Mouse (Mus musculus) heart, adult 8-10 months (tissue): ENCODE data around the gene Nipsnap1. TPM values are rescaled to one million over a fixed set of nuclear protein-coding genes. Genes with fewer than 3 reads are reported as not detected.

ENCODE experiments used
- DNase-seq: peaks from one replicate; pipeline ENCODE4 v3.0.0; 2022; ENCODE audit warnings: low spot score
- total RNA-seq, 4 experiments: library from RNA; stranded (reverse); gene quantifications; 2 replicates each; pipeline ENCODE4 v1.2.4; 2022

Nipsnap1 gene
- 1 to 10 TPM in 1 of 4 experiments, under 1 TPM in 3; 0.52 to 1.1 (median 0.82) TPM for total RNA-seq

DNA sequence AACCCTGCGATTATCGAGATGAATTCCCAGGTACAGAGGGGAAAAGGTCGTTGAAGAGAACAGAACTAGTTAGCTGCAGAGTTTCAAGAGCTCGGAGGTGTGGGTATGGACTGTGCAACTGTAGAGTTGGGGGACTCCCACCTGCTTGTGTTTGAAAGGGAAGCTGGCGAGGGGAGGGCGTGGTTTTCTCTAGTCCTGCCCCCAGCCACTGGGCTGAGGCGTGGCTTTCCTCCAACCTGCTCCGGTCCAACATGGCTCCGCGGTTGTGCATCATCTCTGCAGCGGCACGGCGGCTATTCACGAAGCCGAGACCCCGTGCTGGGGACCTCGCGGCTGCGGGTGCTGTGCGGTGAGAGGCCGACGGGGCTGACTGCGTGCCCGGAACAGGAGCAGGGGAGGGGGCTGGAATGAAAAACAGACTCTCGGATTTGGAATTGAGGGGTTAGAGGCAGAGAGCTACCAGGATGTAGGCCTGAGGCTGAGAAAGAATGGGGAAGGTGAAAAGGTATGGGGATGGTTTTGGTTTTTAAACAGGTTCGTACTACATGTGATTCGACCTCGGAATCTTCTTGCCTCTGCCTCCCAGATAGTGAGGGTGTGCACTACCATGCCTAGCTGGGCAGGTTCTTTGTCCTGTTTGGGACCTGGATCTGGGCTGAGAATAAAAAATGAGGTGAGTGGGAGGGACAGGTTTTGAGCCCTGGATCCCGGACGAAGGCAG is at the start of gene Nipsnap1:
Gene Nipsnap1, plus strand, starts transcription at position 197 of the 721 bp plus-strand sequence.
- peak; percentile 25 for DNase-seq

DNA sequence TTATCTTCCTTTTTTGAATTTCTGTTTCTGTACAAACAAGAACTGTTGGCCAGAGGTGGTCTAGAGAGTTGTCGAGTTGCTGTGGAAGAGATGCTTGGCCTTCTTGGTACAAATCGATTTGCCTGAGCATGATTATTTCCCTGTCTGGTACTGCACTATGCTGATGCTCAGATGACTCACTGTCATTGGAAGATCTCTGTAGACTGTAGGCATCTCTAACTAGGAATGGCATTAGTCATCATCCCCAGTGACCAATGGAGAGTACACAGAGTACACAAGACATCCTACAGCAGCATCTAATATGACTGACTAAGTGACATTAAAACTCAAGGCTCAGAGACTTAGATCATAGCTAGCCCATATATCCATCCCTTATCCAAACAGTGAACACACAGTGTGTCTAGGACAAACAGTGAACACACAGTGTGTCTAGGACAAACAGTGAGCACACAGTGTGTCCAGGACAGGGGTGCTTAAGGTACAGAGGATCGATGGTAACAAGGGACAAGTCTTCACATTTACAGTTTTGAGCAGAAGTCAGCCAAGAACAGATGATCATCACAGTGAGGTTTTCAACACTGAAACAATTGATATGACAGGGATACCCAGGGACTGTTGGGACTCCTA is 47.5 kb upstream of the Nipsnap1 start:
- DNase-seq: no peak

DNA sequence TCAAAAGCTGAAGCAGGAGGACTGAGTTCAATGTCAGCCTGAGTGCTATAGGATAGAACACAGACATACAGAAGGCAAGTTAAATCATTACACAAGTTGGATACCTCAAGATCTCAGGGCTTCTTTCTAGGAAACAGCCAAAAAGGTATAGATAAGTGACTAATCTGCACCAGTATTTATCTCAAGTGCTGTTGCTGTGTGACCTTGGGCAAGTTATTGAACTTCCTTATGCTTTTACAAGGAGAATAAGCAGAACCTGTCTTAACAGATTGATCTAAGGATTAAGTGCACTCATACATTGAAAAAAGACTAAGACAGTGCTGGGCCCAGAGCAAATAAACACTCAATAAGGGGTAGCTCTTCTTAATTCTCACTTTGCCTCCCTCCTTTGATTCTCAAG is 46.4 kb upstream of the Nipsnap1 start:
- no peak for DNase-seq

DNA sequence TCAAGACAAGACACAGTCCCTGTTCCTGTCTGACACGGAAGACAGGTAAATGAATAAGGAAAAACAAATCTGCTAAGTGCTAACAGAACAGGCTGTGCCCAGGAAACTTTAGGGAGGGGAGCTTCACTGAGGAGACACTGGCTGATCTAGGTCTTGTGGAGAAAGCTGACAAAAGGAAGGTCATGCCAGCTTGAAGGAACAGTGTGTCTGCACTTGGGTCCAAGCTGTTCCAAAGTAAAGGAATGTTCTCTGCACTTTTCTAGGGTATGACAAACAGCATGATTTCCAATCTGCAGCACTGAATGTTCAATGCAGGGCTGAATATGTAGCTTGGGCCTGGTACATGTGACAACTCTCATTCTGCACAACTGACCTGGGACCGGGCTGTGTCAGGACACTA is 45.8 kb upstream of the Nipsnap1 start:
- DNase-seq: no peak

DNA sequence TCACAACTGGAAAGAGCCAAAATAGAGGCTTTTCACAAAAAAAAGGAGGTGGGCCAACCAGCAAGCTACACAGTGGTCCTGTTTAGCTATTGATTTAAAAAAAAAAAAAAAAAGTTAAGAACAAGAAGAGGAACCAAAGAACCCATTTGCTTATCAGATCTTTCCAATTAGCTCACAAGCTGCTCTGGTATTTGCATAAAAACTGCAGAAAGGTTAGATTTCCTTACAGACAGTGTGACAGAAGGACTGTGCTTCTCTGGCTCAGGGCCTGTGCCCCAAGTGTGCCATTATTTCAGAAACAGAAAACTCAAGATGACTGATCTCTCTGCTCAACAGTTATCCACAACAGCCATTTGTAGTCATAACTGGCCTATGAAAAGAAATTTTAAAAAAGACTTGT is 42.7 kb upstream of the Nipsnap1 start:
- no peak for DNase-seq

DNA sequence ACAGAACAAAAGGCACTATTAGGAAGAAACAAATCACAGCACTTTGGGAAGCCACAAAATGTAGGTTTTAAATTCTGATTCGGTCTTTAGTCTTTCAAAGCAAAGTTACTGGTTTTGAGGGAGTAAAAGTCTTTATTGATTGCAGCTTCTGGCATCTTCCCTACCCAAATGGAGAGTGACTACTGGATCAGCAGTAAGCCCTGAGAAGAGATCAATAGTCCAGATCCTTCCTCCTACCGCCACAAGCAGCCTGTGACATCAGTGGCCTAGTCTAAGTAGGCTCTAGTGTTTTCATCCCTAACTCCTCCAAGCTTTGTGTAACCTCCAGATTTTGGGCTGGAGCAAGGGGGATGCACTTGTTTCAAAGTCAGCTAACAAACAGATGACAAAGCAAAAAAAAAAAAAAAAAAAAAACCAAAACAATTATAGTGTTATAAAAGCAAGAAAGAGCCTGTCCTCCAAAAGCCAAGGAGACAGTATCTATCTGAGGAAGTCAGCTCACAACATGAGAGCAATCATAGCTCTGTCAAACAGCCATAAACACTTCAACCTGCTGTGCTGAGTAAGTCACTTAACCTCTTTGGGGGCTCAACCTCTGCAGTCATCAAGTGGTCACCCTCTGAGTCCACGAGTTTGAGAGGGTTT is 40.3 kb upstream of the Nipsnap1 start:
- DNase-seq: no peak

DNA sequence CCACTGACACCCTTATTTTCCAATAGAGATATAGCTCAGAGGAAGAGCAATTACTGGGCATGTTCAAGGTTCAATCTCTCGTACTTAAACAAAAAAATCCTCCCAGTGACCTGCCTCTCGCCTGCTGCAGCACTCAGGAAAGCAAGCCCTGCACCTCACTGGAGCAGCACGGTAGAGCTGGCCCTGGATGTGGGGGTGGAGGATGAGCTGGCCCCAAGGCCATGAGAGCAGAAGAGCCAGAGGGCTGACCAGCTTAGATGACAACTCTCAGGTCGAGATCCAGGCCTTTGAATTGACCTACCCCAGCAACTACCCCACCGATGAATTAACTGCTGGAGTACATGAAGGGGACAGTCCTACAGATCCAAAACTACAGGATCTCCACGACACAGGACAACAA is 38.3 kb upstream of the Nipsnap1 start:
- DNase-seq: no peak

DNA sequence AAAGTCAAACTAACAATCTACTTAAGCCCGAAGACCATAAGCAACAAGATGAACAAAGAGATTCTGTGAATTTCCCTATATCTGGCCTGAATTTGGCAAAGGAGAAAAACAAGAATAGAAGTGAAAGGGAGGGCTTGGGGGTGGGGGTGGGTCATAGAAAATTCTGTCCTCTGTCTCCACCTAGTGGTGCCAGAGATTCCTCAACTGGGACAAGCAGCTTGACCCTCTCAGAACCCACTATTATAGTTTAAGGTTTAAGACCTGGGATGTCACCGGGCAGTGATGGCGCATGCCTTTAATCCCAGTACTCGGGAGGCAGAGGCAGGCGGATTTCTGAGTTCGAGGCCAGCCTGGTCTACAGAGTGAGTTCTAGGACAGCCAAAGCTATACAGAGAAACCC is 37.0 kb upstream of the Nipsnap1 start:
- peak; percentile 48 for DNase-seq

DNA sequence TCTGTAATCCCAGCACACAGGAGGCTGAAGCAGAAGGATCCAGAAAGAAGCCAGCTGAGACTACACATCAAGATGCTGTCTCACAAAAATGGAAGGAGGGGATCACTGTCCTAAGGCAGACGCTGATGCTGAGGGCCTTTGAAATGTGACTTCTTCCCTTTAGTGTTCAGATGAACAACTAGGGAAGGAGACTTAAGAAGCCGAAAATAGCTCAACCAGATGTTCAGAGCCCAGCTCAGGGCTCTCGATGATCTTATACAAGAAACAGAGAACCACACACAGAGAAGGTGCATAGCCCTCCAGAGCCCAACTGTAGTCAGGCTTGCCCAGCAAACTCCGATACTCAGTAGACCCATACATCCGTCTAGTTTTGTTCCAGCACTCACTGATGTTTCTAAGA is 36.4 kb upstream of the Nipsnap1 start:
- no peak for DNase-seq

DNA sequence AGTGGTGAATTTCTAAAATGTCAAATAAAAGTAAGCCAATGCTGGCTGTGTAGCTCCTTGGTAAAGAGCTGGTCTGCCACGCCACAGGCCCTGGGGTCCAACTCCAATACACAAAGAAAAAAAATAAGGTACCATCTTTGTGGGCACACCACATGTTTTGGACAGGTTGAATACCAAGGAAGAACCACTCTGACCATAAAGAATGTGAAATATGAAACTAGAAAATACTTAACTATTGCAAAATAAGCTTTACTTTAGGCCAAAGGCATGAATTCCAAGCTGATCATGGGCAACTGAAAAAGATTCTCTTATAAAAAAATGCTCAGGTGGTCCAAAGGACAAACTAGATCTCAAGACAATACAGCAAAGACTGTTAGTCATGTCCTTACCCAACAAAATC is 35.5 kb upstream of the Nipsnap1 start:
- DNase-seq: no peak

DNA sequence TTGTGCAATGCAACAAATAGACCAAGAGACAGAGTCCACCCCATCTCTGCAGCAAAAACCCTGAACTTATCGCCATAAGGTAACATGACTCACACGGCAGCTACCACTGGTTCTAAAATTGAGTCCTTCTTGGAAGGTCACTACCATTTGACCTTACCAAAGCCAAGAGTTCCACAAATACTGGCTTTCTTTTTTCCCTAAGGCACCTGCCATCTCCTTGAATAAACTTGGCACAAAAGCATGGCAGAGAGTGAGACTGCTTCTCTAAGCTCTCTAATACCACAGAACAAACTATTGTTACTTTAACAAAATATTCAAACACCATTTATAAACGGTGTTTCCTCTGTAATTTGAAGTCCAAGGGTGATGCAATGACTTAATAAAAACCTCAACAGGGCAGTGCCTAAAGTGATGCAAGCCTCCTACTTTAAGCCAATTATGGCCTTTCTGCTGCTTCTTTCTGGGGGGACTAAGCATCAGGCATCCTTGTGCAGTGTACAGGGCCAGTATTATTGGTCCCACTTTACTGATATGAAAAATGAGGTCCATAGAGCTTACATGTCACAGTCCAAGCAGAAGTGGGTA is 32.7 kb upstream of the Nipsnap1 start:
- DNase-seq: no peak

DNA sequence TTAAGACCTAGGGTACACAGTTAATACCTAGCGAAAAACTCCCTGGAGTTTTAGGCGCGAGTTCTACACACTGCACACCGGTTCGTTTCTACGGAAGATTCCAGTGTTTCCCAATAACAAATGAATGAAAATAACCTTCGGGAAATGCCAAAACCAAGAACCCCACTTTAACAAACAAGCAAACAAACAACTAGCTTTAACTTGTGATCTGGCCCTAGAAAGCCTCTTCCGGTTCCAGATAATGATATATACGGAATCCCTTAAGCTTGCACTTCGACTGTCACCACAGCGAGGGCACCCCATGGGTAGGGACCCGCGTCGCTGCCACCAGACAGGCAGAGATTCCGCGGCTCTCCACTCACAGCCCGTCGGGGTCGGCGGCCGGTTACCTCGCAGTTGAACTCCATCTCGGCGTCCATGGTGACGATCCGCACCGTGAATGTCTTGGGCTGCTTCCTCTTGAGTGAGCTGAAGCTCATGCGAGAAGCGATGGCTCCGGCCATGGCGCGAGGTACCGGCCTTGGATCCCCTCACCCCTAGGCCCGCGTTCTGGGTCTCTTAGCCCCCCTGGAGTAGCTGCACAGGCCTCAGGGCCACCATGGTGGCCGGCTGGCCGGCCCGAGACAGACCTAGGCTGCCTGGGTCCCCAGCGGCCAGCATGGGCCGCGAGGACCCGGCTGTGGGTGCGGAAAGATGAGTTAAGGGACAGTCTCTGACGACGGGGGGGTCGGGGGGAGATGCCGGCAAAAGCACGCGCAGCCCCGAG is 25.1 kb upstream of the Nipsnap1 start:
- DNase-seq: no peak

DNA sequence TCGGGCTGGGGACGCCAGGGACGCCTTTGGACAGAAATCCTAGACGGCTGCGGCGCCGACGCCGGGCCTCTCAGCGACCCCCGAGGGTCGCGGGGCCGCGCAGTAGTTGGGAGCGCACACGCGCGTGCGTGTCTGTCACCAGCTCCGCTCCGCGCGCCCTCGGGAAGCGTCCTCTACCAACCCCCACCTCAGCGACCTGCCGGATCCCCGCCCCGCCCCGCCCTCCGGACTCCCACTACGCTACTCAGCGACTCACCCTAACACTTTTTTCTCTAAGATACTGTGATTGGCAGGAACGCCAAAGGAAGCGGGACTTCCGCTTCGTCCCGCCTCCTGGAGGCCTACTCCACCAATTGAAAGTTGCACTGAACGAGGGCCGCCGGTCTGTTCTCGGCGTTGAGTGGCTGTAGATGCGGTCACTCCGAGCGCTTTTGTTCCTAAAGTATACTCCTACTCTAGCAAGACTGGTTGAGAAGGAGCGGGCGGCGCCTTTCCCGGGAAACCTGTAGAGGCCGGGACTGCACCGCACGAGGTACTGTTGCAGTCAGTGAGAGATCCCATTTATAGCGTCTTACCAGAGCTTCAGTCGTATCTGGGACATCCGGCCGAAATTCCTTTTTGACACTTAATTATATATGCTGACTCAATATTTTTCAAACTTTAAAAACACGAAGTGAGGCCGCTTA is 24.4 kb upstream of the Nipsnap1 start, which contains the start of gene Nf2:
Gene Nf2, minus strand, starts transcription at position 279 of the 686 bp plus-strand sequence.
- DNase-seq: peak; percentile 99

DNA sequence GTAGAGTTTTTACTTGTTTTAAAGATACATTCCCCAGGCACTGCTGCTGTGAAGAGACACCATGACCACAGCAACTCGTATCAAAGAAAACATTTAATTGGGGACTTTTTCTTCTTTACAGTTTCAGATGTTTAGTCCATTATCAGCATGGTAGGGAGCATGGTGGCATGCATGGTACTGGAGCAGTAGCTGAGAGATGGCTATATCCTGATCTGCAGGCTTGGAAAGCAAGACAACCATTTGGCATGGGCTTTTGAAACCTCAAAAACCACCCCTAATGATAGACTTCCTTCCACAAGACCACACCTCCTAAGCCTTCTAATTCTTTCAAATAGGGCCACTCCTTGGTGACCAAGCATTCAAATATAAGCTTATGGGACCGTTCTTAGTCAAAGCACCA is 23.3 kb upstream of the Nipsnap1 start:
- no peak for DNase-seq

DNA sequence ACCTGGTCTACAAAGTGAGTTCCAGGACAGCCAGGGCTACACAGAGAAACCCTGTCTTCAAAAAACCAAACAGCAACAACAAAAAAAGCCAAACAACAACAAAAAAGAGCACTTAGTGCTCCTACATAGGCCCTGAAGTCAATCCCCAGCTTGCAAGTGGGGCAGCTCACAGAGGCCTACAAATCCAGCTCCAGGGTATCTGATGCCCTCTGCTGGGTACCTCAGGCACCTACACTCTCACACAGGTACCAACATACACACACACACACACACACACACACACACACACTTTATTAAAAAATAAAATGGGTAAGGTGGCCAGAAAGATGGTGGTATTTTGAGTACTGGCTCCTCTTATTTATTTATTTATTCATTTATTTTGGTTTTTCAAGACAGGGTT is 20.7 kb upstream of the Nipsnap1 start:
- no peak for DNase-seq

DNA sequence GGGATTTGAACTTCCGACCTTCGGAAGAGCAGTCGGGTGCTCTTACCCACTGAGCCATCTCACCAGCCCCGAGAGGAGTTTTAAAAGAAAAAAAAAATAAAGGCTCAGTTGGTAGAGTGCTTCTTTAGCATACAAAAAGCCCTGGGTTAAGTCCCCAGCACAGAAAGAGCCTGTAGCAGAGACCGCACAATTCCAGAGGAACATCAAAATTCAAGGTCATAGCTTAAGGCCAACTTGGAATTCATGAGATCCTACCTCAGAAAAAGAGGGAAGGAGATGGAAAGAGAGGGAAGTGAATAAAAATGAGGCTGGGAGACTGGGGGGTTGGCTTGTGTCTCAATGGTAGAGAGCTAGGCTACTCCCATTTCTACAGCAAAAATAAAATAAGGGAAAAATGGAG is 19.6 kb upstream of the Nipsnap1 start:
- no peak for DNase-seq

DNA sequence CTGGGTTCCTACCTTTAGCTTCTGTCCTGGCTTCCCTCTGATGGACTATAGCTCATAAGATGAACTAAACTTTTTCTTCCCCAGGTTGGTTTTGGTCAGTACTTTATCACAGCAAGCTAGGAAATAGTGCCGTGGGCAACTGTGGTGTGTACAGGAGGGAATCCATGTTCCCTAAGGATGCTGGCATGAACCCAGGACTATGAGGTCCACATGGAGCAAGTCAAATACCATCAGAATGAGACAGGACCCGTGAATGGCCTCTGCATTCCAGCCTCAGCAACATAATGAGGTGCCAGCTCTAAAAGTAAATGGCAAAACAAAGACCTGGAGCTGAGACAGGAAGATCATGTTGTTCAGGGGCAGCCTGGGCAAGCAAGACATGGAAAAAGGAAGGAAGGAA is 15.3 kb upstream of the Nipsnap1 start:
- no peak for DNase-seq

DNA sequence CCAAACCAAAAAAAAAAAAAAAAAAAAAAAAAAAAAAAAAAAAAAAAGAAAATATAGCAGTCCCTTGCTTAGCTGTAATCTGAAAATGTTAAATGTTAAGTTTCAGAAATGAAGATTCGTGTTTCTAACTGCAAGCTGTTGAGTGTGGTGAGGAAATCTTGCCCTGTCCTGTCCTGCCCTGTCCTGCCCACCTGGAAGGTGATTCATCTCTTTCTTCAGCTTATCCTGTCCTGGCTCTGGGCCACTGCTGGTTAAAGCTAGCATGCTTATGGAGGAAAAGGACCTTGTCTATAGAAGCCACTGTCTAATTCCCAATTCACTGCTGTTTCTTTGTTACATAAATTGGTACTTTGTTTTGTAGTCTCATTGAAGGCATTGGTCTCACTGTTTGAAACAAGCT is 12.8 kb upstream of the Nipsnap1 start:
- DNase-seq: no peak

DNA sequence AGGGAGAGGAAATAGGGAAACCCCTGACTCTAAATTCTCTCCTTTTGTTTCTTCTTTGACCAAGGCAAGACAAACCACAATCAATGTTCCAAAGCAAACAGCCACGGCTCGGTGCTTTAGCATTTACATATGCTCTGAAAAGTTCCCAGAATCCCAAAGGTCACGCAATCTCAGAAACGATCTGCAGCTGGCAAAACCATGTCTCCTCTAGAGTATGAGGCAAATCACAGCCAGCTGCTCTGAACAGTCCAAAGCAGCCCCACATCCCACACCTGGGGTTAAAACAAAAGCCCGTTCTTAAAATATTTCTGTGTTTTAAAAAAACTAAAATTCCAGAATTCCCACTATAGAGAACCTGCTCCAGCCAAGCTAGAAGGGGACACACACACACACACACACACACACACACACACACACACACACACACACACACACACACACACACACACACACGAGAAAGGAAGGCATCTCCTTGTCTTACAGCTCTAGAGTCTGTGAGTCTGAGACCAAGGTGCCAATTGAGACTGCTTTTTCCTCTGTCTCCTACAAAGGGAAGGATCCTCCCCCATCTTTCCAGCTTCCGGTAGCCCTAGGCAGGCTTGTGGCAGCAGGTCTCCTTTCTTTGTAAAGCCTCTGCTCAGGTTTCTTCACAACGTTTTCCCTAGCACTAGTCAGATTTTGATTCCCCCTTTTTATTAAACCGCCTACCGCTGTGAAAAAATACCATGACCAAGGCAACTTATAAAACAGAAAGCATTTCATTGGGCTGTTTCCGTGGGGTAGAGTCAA is 11.7 kb upstream of the Nipsnap1 start:
- no peak for DNase-seq

DNA sequence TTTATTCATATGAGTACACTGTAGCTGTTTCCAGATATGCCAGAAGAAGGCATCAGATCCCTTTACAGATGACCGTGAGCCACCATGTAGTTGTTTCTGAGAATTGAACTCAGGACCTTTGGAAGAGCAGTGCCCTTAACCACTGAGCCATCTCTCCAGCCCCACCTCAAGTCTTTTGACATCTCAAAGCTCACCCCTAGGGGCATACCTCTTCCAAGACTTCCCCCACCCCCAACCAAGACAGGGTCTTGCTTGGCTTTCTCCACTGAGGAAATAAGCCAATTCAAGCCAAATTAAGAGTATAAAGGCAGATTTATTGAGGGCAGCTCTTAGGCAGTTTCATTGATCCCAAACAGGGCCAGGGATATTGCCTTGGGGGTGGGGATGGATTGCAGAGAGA is 11.0 kb upstream of the Nipsnap1 start:
- DNase-seq: no peak
